Mouse (Mus musculus) liver, postnatal 0 days (tissue): Measurements from ENCODE around the gene Maff. TPM values are rescaled to one million over a fixed set of nuclear protein-coding genes. Genes with fewer than 3 reads are reported as not detected.

Source experiments
- ATAC-seq: fragments of 200-750 bp; cut with Nextera tagmentation; 2 replicates; pipeline ENCODE4 v1.8.0; 2017; ENCODE audit warnings: mild to moderate bottlenecking, moderate library complexity
- DNase-seq: peaks from one replicate; pipeline ENCODE4 v3.0.0-alpha.2; 2016
- H3K27ac ChIP-seq: fragments of 300-500 bp; sonication (generic); 2 replicates; pipeline ENCODE4 v1.5.1; 2014; ENCODE audit warnings: antibody characterized with exemption, moderate library complexity, mild to moderate bottlenecking, low read depth
- H3K27me3 ChIP-seq: fragments of 300-500 bp; sonication (generic); 2 replicates; pipeline ENCODE4 v1.6.1; 2014; ENCODE audit warnings: low read length, control low read depth, mixed read lengths; ENCODE audit not compliant: insufficient read depth
- H3K36me3 ChIP-seq: fragments of 300-500 bp; sonication (generic); replicated peaks from 2 replicates; pipeline ENCODE4 v1.6.1; 2014; ENCODE audit warnings: mild to moderate bottlenecking, control low read depth, low read length, moderate library complexity, mixed read lengths; ENCODE audit not compliant: insufficient read depth
- H3K4me1 ChIP-seq: fragments of 300-500 bp; sonication (generic); 2 replicates; pipeline ENCODE4 v1.6.1; 2014; ENCODE audit warnings: antibody characterized with exemption, mild to moderate bottlenecking, control low read depth; ENCODE audit not compliant: insufficient read depth
- H3K4me2 ChIP-seq: fragments of 300-500 bp; sonication (generic); 2 replicates; pipeline ENCODE4 v1.6.1; 2014; ENCODE audit warnings: low read depth, mild to moderate bottlenecking, low read length, moderate library complexity, mixed read lengths
- H3K4me3 ChIP-seq: fragments of 300-500 bp; sonication (generic); 2 replicates; pipeline ENCODE4 v1.5.1; 2014; ENCODE audit warnings: low read depth, low read length
- H3K9ac ChIP-seq: fragments of 300-500 bp; sonication (generic); replicated peaks from 2 replicates; pipeline ENCODE4 v1.6.1; 2014; ENCODE audit warnings: mild to moderate bottlenecking, moderate library complexity
- H3K9me3 ChIP-seq: fragments of 300-500 bp; sonication (generic); 2 replicates; pipeline ENCODE4 v1.6.1; 2016; ENCODE audit warnings: mild to moderate bottlenecking, control low read depth, low read length, mixed read lengths
- CTCF ChIP-seq: sonication (generic); IDR thresholded peaks from 2 replicates; pipeline ENCODE4 v1.5.1; 2016; ENCODE audit warnings: antibody characterized with exemption, low read depth
- EP300 ChIP-seq: IDR thresholded peaks from 2 replicates; pipeline ENCODE4 v1.6.1; 2016; ENCODE audit warnings: antibody characterized with exemption, low read depth, mild to moderate bottlenecking
- WGBS: fragments of 180-500 bp; shearing (Covaris S2); extraction: QIAGEN DNeasy Blood & Tissue Kit; methylation state at CpG from one replicate; pipeline ENCODE4 v1.1.7; 2014; ENCODE audit not compliant: insufficient replicate concordance; 5-methylcytosine and 5-hydroxymethylcytosine counted together
- polyA plus RNA-seq: library from polyadenylated mRNA; unstranded; fragments of >200 nt; fragmentation: Nextera tagmentation; extraction: Ambion mirVana; gene quantifications from 2 replicates; pipeline ENCODE4 v1.2.1, GENCODE M21; 2015

Maff gene
- polyA plus RNA-seq, 1 experiment from 2014 or later = 1.1 TPM

- Histone ChIP-seq H3K4me2 (no peak overlapping the region), H3K36me3 (peaks cover 11% of the 10 kb centered on the region), H3K9me3 (no peaks in the 10 kb centered on the region), H3K4me1 (no peaks in the 10 kb centered on the region), H3K9ac (no peak overlapping the region), H3K27ac (no peak overlapping the region), H3K4me3 (no peak overlapping the region), H3K27me3 (no peaks in the 10 kb centered on the region)
- ATAC-seq (no peak), DNase-seq (no peak)
- no peak for TF ChIP-seq EP300
- WGBS = 65% methylated on average over 4 of the region's 4 CpGs
Measured at GRCm38 (mm10) chr15:79307861-79308260, 38.6 kb upstream of the Maff start.

DNA sequence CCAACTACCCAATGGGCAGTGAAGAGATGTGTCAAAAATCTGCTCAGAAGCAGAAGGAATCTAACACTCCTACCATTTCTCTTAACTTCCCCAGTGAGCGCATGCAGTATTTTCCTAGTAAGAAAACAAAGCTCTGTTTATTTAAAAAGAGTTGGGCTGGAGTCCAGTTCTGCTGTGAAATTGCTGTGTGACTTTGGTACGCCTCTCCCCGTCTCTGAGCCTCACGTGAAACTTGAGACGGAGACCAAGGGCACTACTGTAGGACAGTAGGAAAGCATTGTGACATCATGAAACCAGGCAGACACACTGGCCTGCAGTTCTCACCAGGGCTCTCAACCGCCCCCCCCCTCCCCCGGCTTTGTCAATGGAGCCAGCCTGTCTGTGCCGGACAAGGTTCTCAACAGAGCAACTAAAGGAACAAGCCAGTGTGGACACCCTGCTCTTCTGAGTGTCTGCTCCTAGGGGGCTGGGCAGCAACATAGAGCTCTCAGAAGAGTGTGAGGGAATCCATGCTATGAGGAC lies 32.5 kb upstream of the Maff start:
- DNase-seq = no peak
- Histone ChIP-seq H3K4me2 (no peak overlapping the region), H3K9ac (no peak overlapping the region), H3K9me3 (no peaks in the 10 kb centered on the region), H3K4me1 (no peaks in the 10 kb centered on the region), H3K27ac (no peak overlapping the region), H3K4me3 (no peak overlapping the region), H3K27me3 (no peaks in the 10 kb centered on the region), H3K36me3 (peaks cover 3% of the 10 kb centered on the region; the same call in 1 of the 2 replicates)
- WGBS = 63% methylated on average over 8 of the region's 8 CpGs
- peak; percentile 43; the same call in 1 of the 2 replicates for ATAC-seq
- TF ChIP-seq EP300 (no peak), CTCF (no peak)

- WGBS = 35% methylated on average over 5 of the region's 5 CpGs
- Histone ChIP-seq H3K9ac (no peak overlapping the region), H3K4me1 (peaks cover 51% of the 10 kb centered on the region), H3K27me3 (no peaks in the 10 kb centered on the region), H3K9me3 (no peaks in the 10 kb centered on the region), H3K4me3 (no peak overlapping the region), H3K27ac (peak overlapping the region; percentile 93), H3K4me2 (no peak overlapping the region), H3K36me3 (no peaks in the 10 kb centered on the region; the same call in 1 of the 2 replicates)
- TF ChIP-seq CTCF (no peak), EP300 (peak; percentile 85)
- ATAC-seq (peak; percentile 83), DNase-seq (no peak)
Measured at GRCm38 (mm10) chr15:79321733-79322190, 24.7 kb upstream of the Maff start.

GRCm38 (mm10) chr15:79322281-79322990 lies 24.0 kb upstream of the Maff start:
- no peak for DNase-seq
- Histone ChIP-seq H3K4me2 (peak overlapping the region; percentile 42), H3K4me1 (peaks cover 57% of the 10 kb centered on the region), H3K9me3 (no peaks in the 10 kb centered on the region), H3K4me3 (no peak overlapping the region), H3K27me3 (no peaks in the 10 kb centered on the region), H3K9ac (0 out of 2 replicates have a peak overlapping the region, but pooled peaks have one; percentile 23), H3K36me3 (no peaks in the 10 kb centered on the region; the same call in 1 of the 2 replicates), H3K27ac (peak overlapping the region; percentile 93)
- ATAC-seq = no peak
- TF ChIP-seq CTCF (no peak), EP300 (no peak)
- 28% methylated on average over 11 of the region's 11 CpGs for WGBS

DNA sequence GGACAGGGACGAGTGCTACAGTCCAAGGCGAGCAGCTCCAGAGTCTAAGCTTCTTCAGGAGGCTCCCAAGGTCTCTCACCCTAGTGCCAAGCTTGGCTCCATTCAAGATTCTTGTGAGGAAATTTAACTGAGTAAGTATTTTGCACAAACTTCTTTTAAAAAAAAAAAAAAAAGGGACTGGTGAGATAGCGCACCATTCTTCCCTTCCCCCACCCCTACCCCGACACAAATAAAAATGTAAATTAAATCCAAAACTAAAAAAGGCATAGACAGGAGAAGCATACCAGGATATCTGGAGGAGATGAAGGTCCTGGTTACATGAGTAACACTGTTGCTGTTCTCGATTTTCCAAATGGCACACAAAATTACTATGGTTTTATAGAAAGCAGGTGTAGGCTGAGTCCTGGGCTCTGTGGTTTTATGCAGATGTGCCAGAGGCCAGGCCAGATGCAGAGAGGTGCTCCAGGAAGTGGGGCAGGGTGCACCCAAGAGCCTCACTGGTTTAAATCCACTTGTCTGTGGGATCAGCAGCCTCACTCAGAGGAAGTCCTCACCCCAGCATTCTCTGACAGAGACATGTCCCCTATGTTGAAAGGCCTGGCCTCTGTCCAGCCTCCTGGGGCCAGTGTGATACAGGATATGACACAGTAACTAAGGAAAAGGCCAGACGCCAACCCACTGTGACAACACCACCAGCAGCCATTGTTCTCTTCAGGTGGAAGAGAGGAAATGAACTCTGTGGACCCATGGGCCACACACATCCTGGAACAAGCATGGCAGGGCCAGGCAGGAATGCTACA lies 23.2 kb upstream of the Maff start:
- Histone ChIP-seq H3K36me3 (no peaks in the 10 kb centered on the region; the same call in 1 of the 2 replicates), H3K9ac (0 out of 2 replicates have a peak overlapping the region, but pooled peaks have one; percentile 23), H3K27ac (peak overlapping the region; percentile 93), H3K4me3 (no peak overlapping the region), H3K4me2 (peak overlapping the region; percentile 42), H3K4me1 (peaks cover 57% of the 10 kb centered on the region), H3K27me3 (no peaks in the 10 kb centered on the region), H3K9me3 (no peaks in the 10 kb centered on the region)
- peak; percentile 18 for ATAC-seq
- WGBS = 40% methylated on average over 6 of the region's 6 CpGs
- TF ChIP-seq EP300 = peak; percentile 51; the same call in 1 of the 2 replicates
- TF ChIP-seq CTCF = no peak
- DNase-seq = peak; percentile 84

DNA sequence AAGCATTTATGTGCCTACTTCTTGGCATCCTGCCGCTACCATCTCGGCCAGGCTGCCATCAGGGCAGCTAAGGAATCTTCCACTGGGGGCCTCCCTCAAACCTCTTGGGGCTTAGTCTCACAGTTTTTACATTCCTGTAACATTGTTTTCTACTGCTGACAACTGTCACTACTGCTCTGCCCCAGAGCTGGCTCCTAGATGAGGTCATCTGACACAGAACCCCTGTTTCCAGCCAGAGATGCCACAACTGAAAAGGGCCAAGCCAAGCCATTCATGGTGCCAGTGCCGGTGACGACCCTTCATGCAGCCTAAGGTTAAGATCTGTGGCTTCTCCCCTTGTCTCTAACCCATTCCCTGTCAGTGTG lies 22.6 kb upstream of the Maff start:
- H3K9ac ChIP-seq = no peak overlapping the region; the same call in 1 of the 2 replicates
- H3K27ac ChIP-seq = peak overlapping the region; percentile 93
- 68% methylated on average over 4 of the region's 4 CpGs for WGBS
- peak overlapping the region; percentile 22; the same call in 1 of the 2 replicates for H3K4me2 ChIP-seq
- H3K4me3 ChIP-seq = no peak overlapping the region
- H3K9me3 ChIP-seq = no peaks in the 10 kb centered on the region
- H3K4me1 ChIP-seq = peaks cover 62% of the 10 kb centered on the region
- TF ChIP-seq EP300 = no peak
- no peak for TF ChIP-seq CTCF
- H3K27me3 ChIP-seq = no peaks in the 10 kb centered on the region
- ATAC-seq (no peak), DNase-seq (no peak)
- no peaks in the 10 kb centered on the region; the same call in 1 of the 2 replicates for H3K36me3 ChIP-seq
